Mouse (Mus musculus): ENCODE results near the gene Hmx2. TPM values are rescaled to one million over a fixed set of nuclear protein-coding genes. Genes with fewer than 3 reads are reported as not detected.

The Hmx2 gene
- total and polyA plus RNA-seq, 3 experiments = 2.0 to 3.1 (median 2.9) TPM

GRCm38 (mm10) chr7:131604946-131605345, 56.4 kb downstream of the Hmx2 start:
- DNase-seq (ENCODE audit: extremely low read depth) = no peak
- Histone ChIP-seq H3K4me2 (ENCODE audit: insufficient read depth, low read depth, poor library complexity, severe bottlenecking) (no peak overlapping the region), H3K9me3 (replicated peaks; ENCODE audit: low read length) (no peaks in the 10 kb centered on the region), H3K79me2 (replicated peaks; ENCODE audit: control insufficient read depth, extremely low read depth, insufficient read depth, poor library complexity, severe bottlenecking) (no peaks in the 10 kb centered on the region), H3K27me3 (replicated peaks) (peaks cover 92% of the 10 kb centered on the region), H3K27ac (ENCODE audit: insufficient read depth, low read depth) (no peak overlapping the region), H3K4me1 (ENCODE audit: control insufficient read depth in 1 of 2, insufficient read depth in 2 of 2) (no peaks in the 10 kb centered on the region), H3K4me3 (replicated peaks in 1 of 3; ENCODE audit: low read depth in 2 of 3, low read length in 2 of 3, poor library complexity in 1 of 3) (no peak overlapping the region), H3K9ac (ENCODE audit: insufficient read depth, low read depth) (no peak overlapping the region), H3K36me3 (replicated peaks in 1 of 2; ENCODE audit: control insufficient read depth in 1 of 2, insufficient read depth in 1 of 2, low read length in 1 of 2) (no peaks in the 10 kb centered on the region)
- no peak for TF ChIP-seq SIN3A (IDR thresholded peaks at IDR 0.05; ENCODE audit: low read length)
- TF ChIP-seq MAZ (IDR thresholded peaks at IDR 0.05; ENCODE audit: low read depth, low read length) = no peak
- TF ChIP-seq CHD1 (IDR thresholded peaks at IDR 0.05; ENCODE audit: low read depth, low read length) = no peak
- no peak for TF ChIP-seq NRF1 (IDR thresholded peaks at IDR 0.05; ENCODE audit: low read depth, low read length)
- no peak for TF ChIP-seq USF1 (IDR thresholded peaks at IDR 0.05; ENCODE audit: low read depth, low read length)
- TF ChIP-seq MAX (IDR thresholded peaks at IDR 0.05; ENCODE audit: low read length) = no peak
- no peak for TF ChIP-seq GABPA (IDR thresholded peaks at IDR 0.05; ENCODE audit: insufficient replicate concordance, low read depth, low read length)
- TF ChIP-seq KAT2A (IDR thresholded peaks at IDR 0.05; ENCODE audit: insufficient replicate concordance, low read length) = no peak
- TF ChIP-seq ZNF384 (IDR thresholded peaks at IDR 0.05; ENCODE audit: low read depth, low read length) = no peak
- no peak for TF ChIP-seq TBP (conservative IDR thresholded peaks at IDR 0.05; ENCODE audit: low read depth, low read length)
- no peak for TF ChIP-seq JUND (conservative IDR thresholded peaks at IDR 0.05; ENCODE audit: low read depth, low read length)
- dilution Hi-C loops (cut with MboI; ENCODE audit: extremely low pct_ligation_motif_present, extremely low pct_unique_long_range_greater_than_20kb, low sequenced_read_pairs) = no loop called here
- in situ Hi-C loops (cut with MboI; ENCODE audit: low pct_ligation_motif_present, low pct_unique_long_range_greater_than_20kb, low sequenced_read_pairs) = no loop called here

DNA sequence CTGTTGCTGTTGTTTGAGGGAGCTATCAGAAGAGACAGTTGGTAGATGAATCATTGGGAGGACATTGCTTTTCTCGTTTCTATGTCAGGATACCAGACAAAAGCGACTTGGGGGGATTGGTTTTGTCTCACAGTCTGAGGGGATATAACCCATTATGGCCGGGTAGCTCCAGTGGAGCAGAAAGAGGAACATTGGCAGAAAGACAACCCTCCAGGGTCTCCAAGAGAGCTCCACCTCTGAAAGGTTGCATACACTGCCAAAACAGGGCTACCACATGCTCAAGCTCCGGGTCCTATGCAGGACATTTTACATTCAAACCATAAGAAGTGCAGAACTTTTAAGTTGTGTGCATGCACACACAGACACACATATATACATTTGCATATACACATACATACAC, 56.9 kb downstream of the Hmx2 start:
- Histone ChIP-seq H3K27ac (ENCODE audit: insufficient read depth, low read depth) (no peak overlapping the region), H3K4me1 (ENCODE audit: control insufficient read depth in 1 of 2, insufficient read depth in 2 of 2) (no peaks in the 10 kb centered on the region), H3K36me3 (replicated peaks in 1 of 2; ENCODE audit: control insufficient read depth in 1 of 2, insufficient read depth in 1 of 2, low read length in 1 of 2) (no peaks in the 10 kb centered on the region), H3K9me3 (replicated peaks; ENCODE audit: low read length) (no peaks in the 10 kb centered on the region), H3K4me3 (replicated peaks in 1 of 3; ENCODE audit: low read depth in 2 of 3, low read length in 2 of 3, poor library complexity in 1 of 3) (no peak overlapping the region), H3K4me2 (ENCODE audit: insufficient read depth, low read depth, poor library complexity, severe bottlenecking) (no peak overlapping the region), H3K79me2 (replicated peaks; ENCODE audit: control insufficient read depth, extremely low read depth, insufficient read depth, poor library complexity, severe bottlenecking) (no peaks in the 10 kb centered on the region), H3K9ac (ENCODE audit: insufficient read depth, low read depth) (no peak overlapping the region), H3K27me3 (replicated peaks) (peaks cover 90% of the 10 kb centered on the region)
- no peak for DNase-seq (ENCODE audit: extremely low read depth)
- dilution Hi-C loops (cut with MboI; ENCODE audit: extremely low pct_ligation_motif_present, extremely low pct_unique_long_range_greater_than_20kb, low sequenced_read_pairs) (no loop called here), in situ Hi-C loops (cut with MboI; ENCODE audit: low pct_ligation_motif_present, low pct_unique_long_range_greater_than_20kb, low sequenced_read_pairs) (no loop called here)
- no peak for TF ChIP-seq MYC (IDR thresholded peaks at IDR 0.05; ENCODE audit: low read depth, low read length)
- no peak for TF ChIP-seq POLR2AphosphoS2 (IDR thresholded peaks at IDR 0.05; ENCODE audit: low read depth, low read length)
- TF ChIP-seq ZMIZ1 (IDR thresholded peaks at IDR 0.05; ENCODE audit: low read depth, low read length) = no peak
- no peak for TF ChIP-seq CHD1 (IDR thresholded peaks at IDR 0.05; ENCODE audit: low read depth, low read length)
- no peak for TF ChIP-seq CHD2 (IDR thresholded peaks at IDR 0.05; ENCODE audit: low read length)
- no peak for TF ChIP-seq CTCF (conservative IDR thresholded peaks at IDR 0.05 in 1 of 2, IDR thresholded peaks at IDR 0.05 in 1 of 2; ENCODE audit: low read depth in 2 of 2, low read length in 2 of 2)
- TF ChIP-seq GABPA (IDR thresholded peaks at IDR 0.05; ENCODE audit: insufficient replicate concordance, low read depth, low read length) = no peak
- TF ChIP-seq BHLHE40 (IDR thresholded peaks at IDR 0.05; ENCODE audit: low read depth, low read length) = no peak
- no peak for TF ChIP-seq UBTF (IDR thresholded peaks at IDR 0.05; ENCODE audit: low read depth, low read length)
- no peak for TF ChIP-seq HCFC1 (IDR thresholded peaks at IDR 0.05; ENCODE audit: low read depth, low read length)
- TF ChIP-seq MAX (IDR thresholded peaks at IDR 0.05; ENCODE audit: low read length) = no peak
- no peak for TF ChIP-seq IRF4 (IDR thresholded peaks at IDR 0.05; ENCODE audit: low read depth, low read length)
- no peak for TF ChIP-seq SMC3 (IDR thresholded peaks at IDR 0.05; ENCODE audit: low read depth, low read length)
- no peak for TF ChIP-seq NELFE (IDR thresholded peaks at IDR 0.05; ENCODE audit: low read depth, low read length)
- no peak for TF ChIP-seq SIN3A (IDR thresholded peaks at IDR 0.05; ENCODE audit: low read length)
- no peak for TF ChIP-seq JUND (conservative IDR thresholded peaks at IDR 0.05; ENCODE audit: low read depth, low read length)

Other genes with a start within 250 kb of the Hmx2 start
- gene Cuzd1, start 226.5 kb upstream of the Hmx2 start, total RNA-seq (2012; rRNA removed) = not detected in 2 replicates
- gene Cuzd1, start 226.5 kb upstream of the Hmx2 start, total RNA-seq (2014; rRNA removed) = not detected in 2 replicates
- gene Cuzd1, start 226.5 kb upstream of the Hmx2 start, polyA plus RNA-seq (2012; ENCODE audit: insufficient read length, low read depth) = 0.10 and 0.11 TPM in 2 replicates
- 0.21 TPM in 1 of 2 replicates, not detected in the other for gene Fam24b, start 219.3 kb upstream of the Hmx2 start, total RNA-seq (2012; rRNA removed)
- not detected in 2 replicates for gene Fam24b, start 219.3 kb upstream of the Hmx2 start, total RNA-seq (2014; rRNA removed)
- not detected in 2 replicates for gene Fam24b, start 219.3 kb upstream of the Hmx2 start, polyA plus RNA-seq (2012; ENCODE audit: insufficient read length, low read depth)
- not detected in 2 replicates for gene Fam24a, start 214.9 kb upstream of the Hmx2 start, total RNA-seq (2012; rRNA removed)
- gene Fam24a, start 214.9 kb upstream of the Hmx2 start, total RNA-seq (2014; rRNA removed) = not detected in 2 replicates
- 0.36 TPM in 1 of 2 replicates, not detected in the other for gene Fam24a, start 214.9 kb upstream of the Hmx2 start, polyA plus RNA-seq (2012; ENCODE audit: insufficient read length, low read depth)
- gene 2310057M21Rik, start 186.0 kb upstream of the Hmx2 start, total RNA-seq (2012; rRNA removed) = 13.1 and 14.6 TPM in 2 replicates
- 3.3 and 3.4 TPM in 2 replicates for gene 2310057M21Rik, start 186.0 kb upstream of the Hmx2 start, total RNA-seq (2014; rRNA removed)
- gene 2310057M21Rik, start 186.0 kb upstream of the Hmx2 start, polyA plus RNA-seq (2012; ENCODE audit: insufficient read length, low read depth) = 20.2 and 22.5 TPM in 2 replicates
- 23.3 and 29.1 TPM in 2 replicates for gene Pstk, start 177.6 kb upstream of the Hmx2 start, total RNA-seq (2012; rRNA removed)
- 32.0 and 42.3 TPM in 2 replicates for gene Pstk, start 177.6 kb upstream of the Hmx2 start, total RNA-seq (2014; rRNA removed)
- 21.5 and 21.9 TPM in 2 replicates for gene Pstk, start 177.6 kb upstream of the Hmx2 start, polyA plus RNA-seq (2012; ENCODE audit: insufficient read length, low read depth)
- 4.7 and 5.2 TPM in 2 replicates for gene Ikzf5, start 138.3 kb upstream of the Hmx2 start, total RNA-seq (2012; rRNA removed)
- 8.0 and 8.1 TPM in 2 replicates for gene Ikzf5, start 138.3 kb upstream of the Hmx2 start, total RNA-seq (2014; rRNA removed)
- gene Ikzf5, start 138.3 kb upstream of the Hmx2 start, polyA plus RNA-seq (2012; ENCODE audit: insufficient read length, low read depth) = 13.9 and 18.5 TPM in 2 replicates
- 11.2 and 11.9 TPM in 2 replicates for gene Acadsb, start 138.2 kb upstream of the Hmx2 start, total RNA-seq (2012; rRNA removed)
- 15.2 and 15.6 TPM in 2 replicates for gene Acadsb, start 138.2 kb upstream of the Hmx2 start, total RNA-seq (2014; rRNA removed)
- gene Acadsb, start 138.2 kb upstream of the Hmx2 start, polyA plus RNA-seq (2012; ENCODE audit: insufficient read length, low read depth) = 11.1 and 11.8 TPM in 2 replicates
- not detected in 2 replicates for gene Hmx3, start 5.9 kb upstream of the Hmx2 start, total RNA-seq (2012; rRNA removed)
- gene Hmx3, start 5.9 kb upstream of the Hmx2 start, total RNA-seq (2014; rRNA removed) = not detected in 2 replicates
- not detected in 2 replicates for gene Hmx3, start 5.9 kb upstream of the Hmx2 start, polyA plus RNA-seq (2012; ENCODE audit: insufficient read length, low read depth)
- 159 and 172 TPM in 2 replicates for gene Bub3, start 11.4 kb downstream of the Hmx2 start, total RNA-seq (2012; rRNA removed)
- 225 and 250 TPM in 2 replicates for gene Bub3, start 11.4 kb downstream of the Hmx2 start, total RNA-seq (2014; rRNA removed)
- 160 and 161 TPM in 2 replicates for gene Bub3, start 11.4 kb downstream of the Hmx2 start, polyA plus RNA-seq (2012; ENCODE audit: insufficient read length, low read depth)